Mouse (Mus musculus) spleen, adult 12 weeks (tissue): ENCODE measurements around the gene Il13ra1.

ENCODE experiments used
- DNase-seq: peaks from one replicate; pipeline ENCODE4 v3.0.0; 2022; ENCODE audit warnings: low spot score

Il13ra1 gene

DNA sequence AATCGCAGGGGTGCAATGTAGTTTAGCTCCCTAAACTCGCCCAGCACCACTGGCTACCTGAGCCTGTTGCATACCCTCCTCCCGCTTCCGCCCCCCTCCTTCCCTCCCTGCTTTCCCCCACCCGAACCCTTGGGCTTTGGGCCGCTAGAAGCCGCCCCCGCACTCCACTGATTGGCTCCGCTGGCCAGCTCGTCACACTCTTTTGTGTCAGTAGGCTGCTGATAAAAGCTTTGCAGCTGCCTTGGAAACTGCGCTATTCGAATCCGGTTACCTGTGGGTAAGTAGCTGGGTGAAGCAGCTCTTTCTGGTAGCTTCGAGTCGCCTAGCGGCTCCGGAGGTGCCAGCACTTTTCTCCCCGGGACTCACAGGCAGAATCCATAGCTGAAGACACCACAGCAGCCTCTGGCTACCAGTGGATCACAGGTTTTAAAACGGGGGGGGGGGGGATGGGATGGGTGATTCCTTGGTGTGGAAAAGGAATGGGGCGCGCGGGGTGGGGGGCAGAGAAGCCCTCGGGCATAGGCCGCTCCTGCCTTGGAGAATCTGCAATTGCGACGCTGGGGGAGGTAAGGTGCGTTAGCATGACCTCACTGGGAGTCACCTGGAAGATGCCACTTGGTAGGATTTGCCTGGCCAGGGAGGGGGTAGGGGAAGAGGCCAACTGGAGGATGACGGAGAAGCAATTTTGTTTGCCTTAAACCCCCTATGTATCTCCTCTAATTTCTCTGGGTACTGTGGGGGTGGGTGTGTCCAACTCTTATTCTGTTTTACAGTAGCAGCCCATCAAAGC is 84.0 kb downstream of the Il13ra1 start, which contains the start of gene Zcchc12:
Zcchc12 (plus strand) TSS at position 169 of the 790 bp plus-strand sequence.
- no peak for DNase-seq

DNA sequence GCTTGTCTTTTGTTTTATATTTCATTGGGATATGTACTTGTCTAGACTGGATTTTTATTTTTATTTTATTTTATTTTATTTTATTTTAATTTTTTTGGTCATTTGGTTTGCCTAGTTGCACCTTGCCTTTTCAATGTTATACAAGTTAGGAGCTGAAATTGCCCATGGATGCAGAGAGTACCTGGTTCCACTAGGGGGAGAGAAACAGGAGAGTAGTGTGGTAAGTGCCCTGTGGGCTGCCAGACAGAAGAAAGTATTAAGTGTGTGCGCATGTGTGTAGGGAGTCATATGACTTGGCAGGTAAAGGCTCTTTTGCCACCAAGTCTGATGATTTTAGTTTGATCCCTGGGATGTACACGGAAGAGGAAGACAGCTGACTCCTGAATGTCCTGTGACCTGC is 97.6 kb downstream of the Il13ra1 start:
- DNase-seq, result no peak

DNA sequence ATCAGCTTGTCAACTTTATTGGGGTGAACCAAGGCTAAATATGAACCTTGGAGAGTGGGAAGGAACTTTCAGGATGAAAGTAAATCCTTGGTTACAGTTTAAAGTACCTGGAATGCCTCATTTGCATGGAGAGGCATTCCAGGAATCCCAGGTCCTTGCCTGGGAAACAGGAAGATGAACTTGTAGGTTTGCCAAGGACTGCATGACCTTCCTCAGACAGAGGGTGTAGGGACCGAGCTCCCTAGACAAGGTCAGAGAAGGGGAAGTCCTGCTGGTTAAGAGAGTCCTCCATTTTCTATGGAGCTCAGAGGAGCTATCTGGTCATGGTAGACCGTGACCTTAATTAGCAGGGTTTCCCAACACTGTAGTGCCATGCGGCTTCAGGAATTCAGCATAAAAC is 99.3 kb downstream of the Il13ra1 start:
- no peak for DNase-seq
